Comparison of ENCODE assay signal across 9 mouse cellular contexts in the genomic region with DNA sequence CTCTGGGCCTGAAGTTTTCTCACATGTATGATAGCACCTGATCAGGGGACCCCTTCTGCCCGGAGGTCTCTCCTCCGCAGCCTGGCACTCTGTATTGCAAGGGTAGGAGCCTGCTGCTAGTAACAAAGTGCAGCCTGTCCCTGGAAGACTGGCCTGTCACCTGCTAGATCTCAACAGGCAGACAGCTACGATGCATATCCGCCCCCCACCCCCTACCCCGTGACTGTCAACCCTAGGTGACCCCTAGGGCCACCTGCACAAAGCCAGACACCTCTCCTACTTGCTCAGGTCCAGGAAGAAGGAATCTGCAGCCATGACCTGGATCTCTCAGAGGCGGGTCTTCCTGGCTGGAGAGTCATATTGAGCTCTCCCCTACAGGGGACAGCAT. TPM values are rescaled to one million over a fixed set of nuclear protein-coding genes. Genes with fewer than 3 reads are reported as not detected.
DNase-seq lines count a peak whose midpoint lies in the region; ATAC-seq and TF ChIP-seq lines count a peak whose summit lies in the region.
"Had no signal": no experiment of that assay in that cellular context is flagged by ENCODE, and none has a peak within 500 bp of the region (broad histone marks: within the 10 kb centered on the region; RNA-seq: fewer than 3 reads in every experiment).

No protein-coding gene starts in this region.

- WGBS in heart, embryonic 10.5 days = 65% methylated on average over 6 of the region's 6 CpGs
- WGBS in hindbrain, postnatal 0 days = 76% methylated on average over 6 of the region's 6 CpGs
- 67% methylated on average over 6 of the region's 6 CpGs for WGBS in stomach, embryonic 15.5 days

- peaks cover 60% of the 10 kb centered on the region for H3K4me1 ChIP-seq in heart, embryonic 10.5 days
- H3K4me1 ChIP-seq in megakaryocyte, embryonic 14.5 days = peaks cover 74% of the 10 kb centered on the region
- H3K4me1 ChIP-seq in hindbrain, postnatal 0 days (ENCODE audit: insufficient read depth, low read length) = peaks cover 16% of the 10 kb centered on the region
- peaks cover 37% of the 10 kb centered on the region for H3K4me1 ChIP-seq in stomach, embryonic 15.5 days

- H3K9ac ChIP-seq in hindbrain, postnatal 0 days (replicated peaks; ENCODE audit: low read length) = no peak overlapping the region
- no peak overlapping the region for H3K9ac ChIP-seq in stomach, embryonic 15.5 days
- H3K9ac ChIP-seq: limb, embryonic 13.5 days had no signal

- no peaks in the 10 kb centered on the region for H3K27me3 ChIP-seq in heart, embryonic 10.5 days (ENCODE audit: insufficient read depth, poor library complexity, severe bottlenecking)
- no peaks in the 10 kb centered on the region for H3K27me3 ChIP-seq in megakaryocyte, embryonic 14.5 days (replicated peaks)
- no peaks in the 10 kb centered on the region for H3K27me3 ChIP-seq in hindbrain, postnatal 0 days (ENCODE audit: insufficient read depth, low read length)
- H3K27me3 ChIP-seq in stomach, embryonic 15.5 days (replicated peaks) = no peaks in the 10 kb centered on the region
- H3K27me3 ChIP-seq: limb, embryonic 13.5 days had no signal

- H3K27ac ChIP-seq in heart, embryonic 10.5 days = peak overlapping the region; percentile 94
- peak overlapping the region; percentile 84; the same call in 1 of the 2 replicates for H3K27ac ChIP-seq in hindbrain, postnatal 0 days
- H3K27ac ChIP-seq in stomach, embryonic 15.5 days = peak overlapping the region; percentile 64; the same call in 1 of the 2 replicates

- H3K36me3 ChIP-seq in heart, embryonic 10.5 days = no peaks in the 10 kb centered on the region
- peaks cover 41% of the 10 kb centered on the region for H3K36me3 ChIP-seq in megakaryocyte, embryonic 14.5 days (replicated peaks; ENCODE audit: low read length)
- no peaks in the 10 kb centered on the region for H3K36me3 ChIP-seq in hindbrain, postnatal 0 days (ENCODE audit: insufficient read depth, low read length)
- no peaks in the 10 kb centered on the region for H3K36me3 ChIP-seq in stomach, embryonic 15.5 days
- H3K36me3 ChIP-seq: limb, embryonic 13.5 days had no signal

- intact Hi-C loops in gastrocnemius, postnatal 14 days (cut with DNase I; ENCODE audit: low total_unique reads) = no loop called here

- no peak overlapping the region for H3K4me2 ChIP-seq in hindbrain, postnatal 0 days (ENCODE audit: low read depth, low read length)
- H3K4me2 ChIP-seq in stomach, embryonic 15.5 days = no peak overlapping the region

- no peak overlapping the region; the same call in 1 of the 2 replicates for H3K4me3 ChIP-seq in heart, embryonic 10.5 days
- H3K4me3 ChIP-seq in megakaryocyte, embryonic 14.5 days (replicated peaks) = peak overlapping the region; percentile 89
- H3K4me3 ChIP-seq in hindbrain, postnatal 0 days (ENCODE audit: low read length) = no peak overlapping the region
- H3K4me3 ChIP-seq in stomach, embryonic 15.5 days (replicated peaks) = no peak overlapping the region

- no peak for DNase-seq in heart, embryonic 10.5 days (ENCODE audit: low spot score)
- no peak for DNase-seq in heart, adult 9 months (ENCODE audit: low spot score in 2 of 2)
- no peak for DNase-seq in hindbrain, postnatal 0 days (ENCODE audit: low spot score)
- no peak for DNase-seq in right cerebral cortex, postnatal 14 days
- no peak for DNase-seq in gastrocnemius, postnatal 14 days

- no peak for TF ChIP-seq CTCF in hindbrain, postnatal 0 days (IDR thresholded peaks at IDR 0.05; ENCODE audit: low read depth)

- no peaks in the 10 kb centered on the region for H3K9me3 ChIP-seq in heart, embryonic 10.5 days
- H3K9me3 ChIP-seq in megakaryocyte, embryonic 14.5 days = no peaks in the 10 kb centered on the region
- H3K9me3 ChIP-seq in hindbrain, postnatal 0 days (ENCODE audit: low read length) = no peaks in the 10 kb centered on the region
- no peaks in the 10 kb centered on the region for H3K9me3 ChIP-seq in stomach, embryonic 15.5 days
- H3K9me3 ChIP-seq: limb, embryonic 13.5 days had no signal

- ATAC-seq in megakaryocyte, adult 5-6 weeks (ENCODE audit: poor library complexity, severe bottlenecking) = no peak
- no peak for ATAC-seq in hindbrain, postnatal 0 days
- ATAC-seq in stomach, embryonic 15.5 days (ENCODE audit: insufficient read depth, low FRiP score, low read depth) = no peak

RNA-seq across cellular contexts. Expression of a gene that starts 47.4 kb away (rescaled TPM):
- 74.4 and 75.2 TPM in 2 replicates for polyA plus RNA-seq in heart, embryonic 10.5 days (2016; fragmentation: Nextera tagmentation; extraction: Ambion mirVana)
- 30.0 and 71.8 TPM in 2 replicates for polyA plus RNA-seq in megakaryocyte, embryonic 14.5 days (2012; ENCODE audit: insufficient read depth, low replicate concordance)
- total RNA-seq in megakaryocyte, adult 5-6 weeks (2015) = 20.2 and 21.8 TPM in 2 replicates
- 30.9 and 41.5 TPM in 2 replicates for total RNA-seq in megakaryocyte, adult 5-6 weeks (2017)
- 84.1 and 96.6 TPM in 2 replicates for total RNA-seq in hindbrain, postnatal 0 days (2014; rRNA removed)
- polyA plus RNA-seq in hindbrain, postnatal 0 days (2015; fragmentation: Nextera tagmentation; extraction: Ambion mirVana) = 73.3 and 76.2 TPM in 2 replicates
- 63.6 and 68.9 TPM in 2 replicates for polyA plus RNA-seq in stomach, embryonic 15.5 days (2015; fragmentation: Nextera tagmentation; extraction: Ambion mirVana)
- total RNA-seq in gastrocnemius, postnatal 14 days (2021) = 10 to 100 TPM; 56.8 to 64.9 TPM

RNA-seq across cellular contexts. Expression of a gene that starts 56.5 kb away (rescaled TPM):
- 40.6 and 46.3 TPM in 2 replicates for polyA plus RNA-seq in heart, embryonic 10.5 days (2016; fragmentation: Nextera tagmentation; extraction: Ambion mirVana)
- 28.5 and 57.6 TPM in 2 replicates for polyA plus RNA-seq in megakaryocyte, embryonic 14.5 days (2012; ENCODE audit: insufficient read depth, low replicate concordance)
- 21.4 and 21.9 TPM in 2 replicates for total RNA-seq in megakaryocyte, adult 5-6 weeks (2015)
- 19.3 and 23.3 TPM in 2 replicates for total RNA-seq in megakaryocyte, adult 5-6 weeks (2017)
- 19.8 and 43.2 TPM in 2 replicates for total RNA-seq in hindbrain, postnatal 0 days (2014; rRNA removed)
- 12.5 and 13.7 TPM in 2 replicates for polyA plus RNA-seq in hindbrain, postnatal 0 days (2015; fragmentation: Nextera tagmentation; extraction: Ambion mirVana)
- 25.3 and 27.7 TPM in 2 replicates for polyA plus RNA-seq in stomach, embryonic 15.5 days (2015; fragmentation: Nextera tagmentation; extraction: Ambion mirVana)
- 1 to 10 TPM; 7.1 to 7.7 TPM for total RNA-seq in gastrocnemius, postnatal 14 days (2021)

RNA-seq across cellular contexts. Expression of a gene that starts 59.0 kb away (rescaled TPM):
- 2.1 and 2.5 TPM in 2 replicates for polyA plus RNA-seq in heart, embryonic 10.5 days (2016; fragmentation: Nextera tagmentation; extraction: Ambion mirVana)
- 3.6 and 6.9 TPM in 2 replicates for polyA plus RNA-seq in megakaryocyte, embryonic 14.5 days (2012; ENCODE audit: insufficient read depth, low replicate concordance)
- 55.6 and 67.9 TPM in 2 replicates for total RNA-seq in megakaryocyte, adult 5-6 weeks (2015)
- total RNA-seq in megakaryocyte, adult 5-6 weeks (2017) = 69.1 and 73.5 TPM in 2 replicates
- 2.1 and 6.0 TPM in 2 replicates for total RNA-seq in hindbrain, postnatal 0 days (2014; rRNA removed)
- 1.8 and 2.8 TPM in 2 replicates for polyA plus RNA-seq in hindbrain, postnatal 0 days (2015; fragmentation: Nextera tagmentation; extraction: Ambion mirVana)
- polyA plus RNA-seq in stomach, embryonic 15.5 days (2015; fragmentation: Nextera tagmentation; extraction: Ambion mirVana) = 5.5 TPM in 2 replicates
- 1 to 10 TPM; 2.1 to 2.3 TPM for total RNA-seq in gastrocnemius, postnatal 14 days (2021)
